Mouse (Mus musculus) inflammation-experienced regulatory T-cells, adult 6 months (primary cell): ENCODE data around the gene Mto1. TPM values are rescaled to one million over a fixed set of nuclear protein-coding genes. Genes with fewer than 3 reads are reported as not detected.
"Not testable (repeated sequence)": the region's sequence is repeated elsewhere in the genome, so short reads cannot be mapped to it uniquely, and the experiment has no call there.

Source experiments
- ATAC-seq: one replicate; pipeline ENCODE4 v1.8.0; 2017
- polyA plus RNA-seq, 3 experiments: library from polyadenylated mRNA; unstranded; fragments of 100-300 nt; shearing (Covaris generic); gene quantifications; one replicate each; pipeline ENCODE4 v1.2.1; 2017

The Mto1 gene
- polyA plus RNA-seq, 3 experiments from 2014 or later, result 12.8 to 19.9 (median 16.0) TPM

DNA sequence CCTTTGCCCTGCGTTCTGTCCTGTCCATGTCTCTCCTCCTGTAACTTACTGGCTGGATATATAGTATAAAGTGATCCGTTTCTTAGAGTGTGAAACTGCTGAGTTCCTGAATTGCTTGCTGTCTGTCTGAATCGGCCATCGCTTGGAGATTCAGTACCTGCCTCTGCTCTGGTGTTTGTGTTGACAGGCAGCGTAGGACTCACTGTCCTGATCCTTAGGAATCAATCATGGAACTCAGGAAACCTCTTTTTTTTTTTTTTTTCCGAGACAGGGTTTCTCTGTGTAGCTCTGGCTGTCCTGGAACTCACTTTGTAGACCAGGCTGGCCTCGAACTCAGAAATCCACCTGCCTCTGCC lies 58.7 kb downstream of the Mto1 start:
- no peak for ATAC-seq

GRCm38 (mm10) chr9:78508106-78508786 lies 60.2 kb downstream of the Mto1 start:
- ATAC-seq, result no peak

- ATAC-seq, result no peak
These were observed 63.7 kb downstream of the Mto1 start for GRCm38 (mm10) chr9:78511705-78512104.

DNA sequence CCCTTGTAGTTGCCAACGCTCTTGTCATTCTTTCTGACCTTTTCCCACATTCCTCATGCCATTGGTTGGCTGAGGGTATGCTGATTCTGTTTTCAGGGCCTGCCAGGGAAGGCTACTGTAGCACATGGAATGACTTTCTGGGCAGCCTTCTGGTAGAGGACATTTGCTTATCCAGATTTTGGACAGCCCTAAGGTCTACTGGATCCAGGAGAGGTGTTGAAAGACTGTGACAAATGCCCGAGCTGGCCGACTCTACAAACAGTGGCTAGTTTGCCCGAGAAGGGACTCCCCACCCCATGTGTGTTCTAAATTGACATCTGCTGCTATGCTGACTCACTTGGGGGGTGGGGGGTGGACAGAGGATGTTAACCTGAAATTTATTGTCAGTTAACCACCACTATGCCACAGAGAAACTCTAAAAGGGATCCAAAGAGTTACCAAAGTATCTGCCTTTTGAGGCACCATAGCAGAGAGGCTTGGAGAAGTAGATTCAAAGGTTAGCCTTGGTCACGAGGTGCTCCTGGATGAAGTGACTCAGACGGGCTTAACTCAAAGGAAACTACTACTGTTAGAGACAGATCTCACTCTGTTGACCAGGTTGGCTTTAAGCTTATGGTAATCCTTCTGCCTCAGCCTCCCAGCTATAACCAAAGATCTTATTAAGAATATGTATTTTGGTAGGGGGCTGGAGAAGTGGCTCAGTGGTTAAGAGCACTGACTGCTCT lies 65.9 kb downstream of the Mto1 start:
- no peak for ATAC-seq

- ATAC-seq, result no peak
These were observed 66.7 kb downstream of the Mto1 start for GRCm38 (mm10) chr9:78514681-78515080.

DNA sequence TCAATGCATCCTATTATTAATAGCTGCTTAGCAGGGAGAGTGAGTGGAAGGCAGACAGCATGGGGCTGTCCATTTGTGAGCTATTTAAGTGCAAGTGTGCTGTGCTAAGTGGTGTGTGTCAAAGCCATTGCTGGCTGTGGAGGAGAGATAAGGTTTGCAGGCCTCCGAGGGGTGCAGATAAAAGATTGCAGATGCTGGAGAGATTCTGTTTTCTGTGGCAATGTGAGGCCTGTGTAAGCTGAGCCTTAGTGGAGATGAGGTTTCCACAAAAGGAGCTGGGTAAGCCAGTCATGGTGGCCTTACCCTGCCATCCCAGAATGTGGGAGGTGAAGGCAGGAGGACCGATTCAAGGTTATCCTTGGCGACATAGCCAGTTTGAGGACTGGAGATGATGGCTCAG lies 68.1 kb downstream of the Mto1 start:
- no peak for ATAC-seq

DNA sequence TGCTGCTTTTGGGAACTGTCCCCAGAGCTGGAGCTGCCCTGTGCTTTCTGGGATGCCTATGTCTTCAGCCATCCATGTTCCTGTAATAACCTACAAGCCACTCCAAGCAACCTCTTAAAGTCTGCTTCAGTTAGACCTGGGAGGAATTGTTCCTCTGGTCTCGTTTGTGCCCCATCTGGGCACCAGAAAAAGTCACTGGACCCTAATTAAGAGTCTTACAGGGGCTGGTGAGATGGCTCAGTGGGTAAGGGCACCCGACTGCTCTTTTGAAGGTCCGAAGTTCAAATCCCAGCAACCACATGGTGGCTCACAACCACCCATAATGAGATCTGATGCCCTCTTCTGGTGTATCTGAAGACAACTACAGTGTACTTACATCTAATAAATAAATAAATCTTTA lies 69.2 kb downstream of the Mto1 start:
- not testable (repeated sequence) for ATAC-seq

GRCm38 (mm10) chr9:78520127-78520779 lies 72.2 kb downstream of the Mto1 start:
- no peak for ATAC-seq

- ATAC-seq, result peak; percentile 26
These were observed 73.0 kb downstream of the Mto1 start for GRCm38 (mm10) chr9:78520780-78521601.

DNA sequence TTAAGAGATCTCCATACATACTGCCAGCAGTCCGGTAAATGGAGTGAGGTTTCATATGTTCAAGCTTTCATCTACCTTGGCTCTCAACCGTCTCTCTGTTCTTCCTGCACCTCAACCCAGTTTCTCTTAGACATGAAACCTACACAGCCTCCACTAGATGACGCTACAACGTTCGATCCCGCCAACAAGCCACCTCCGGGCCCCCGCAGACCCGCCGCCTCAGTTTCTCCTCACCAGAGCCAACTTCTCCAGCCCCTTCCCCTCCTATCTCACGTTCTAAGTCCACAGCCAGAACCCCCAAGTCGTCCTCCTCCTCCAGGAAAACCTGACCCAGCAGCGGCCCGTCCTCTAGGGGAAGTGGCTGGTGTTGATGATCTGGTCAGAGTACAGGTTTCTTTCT lies 73.7 kb downstream of the Mto1 start:
- peak; percentile 89 for ATAC-seq

Other genes with a start within 250 kb of the Mto1 start
- not detected for gene Gsta1, start 217.6 kb upstream of the Mto1 start, polyA plus RNA-seq
- gene Gm3776, start 191.1 kb upstream of the Mto1 start, polyA plus RNA-seq, result not detected
- gene Gm10639, start 158.3 kb upstream of the Mto1 start, polyA plus RNA-seq, result not detected
- gene Omt2a, start 133.4 kb upstream of the Mto1 start, polyA plus RNA-seq, result not detected
- gene Omt2b, start 120.6 kb upstream of the Mto1 start, polyA plus RNA-seq, result not detected
- gene Gsta2, start 92.4 kb upstream of the Mto1 start, polyA plus RNA-seq, result not detected
- not detected for gene Dppa5a, start 80.0 kb upstream of the Mto1 start, polyA plus RNA-seq
- gene Ooep, start 69.5 kb upstream of the Mto1 start, polyA plus RNA-seq, result not detected
- gene Ddx43, start 52.4 kb upstream of the Mto1 start, polyA plus RNA-seq, result 1 to 10 TPM; 1.8 to 5.2 (median 3.1) TPM
- gene Cgas, start 5.0 kb upstream of the Mto1 start, polyA plus RNA-seq, result 1 to 10 TPM; 2.4 to 4.1 (median 2.5) TPM
- gene Gm17324, start 578 bp downstream of the Mto1 start, polyA plus RNA-seq, result under 1 TPM in 1 of 3 experiments, not detected in 2; 0.40 TPM
- over 10,000 TPM in 2 of 3 experiments, 1,000 to 10,000 TPM in 1; 7,660 to 11,983 (median 10,337) TPM for gene Eef1a1, start 40.9 kb downstream of the Mto1 start, polyA plus RNA-seq
- gene Slc17a5, start 139.8 kb downstream of the Mto1 start, polyA plus RNA-seq, result 10 to 100 TPM in 2 of 3 experiments, 1 to 10 TPM in 1; 8.2 to 12.0 (median 11.3) TPM
- gene Cd109, start 167.3 kb downstream of the Mto1 start, polyA plus RNA-seq, result 1 to 10 TPM in 1 of 3 experiments, under 1 TPM in 2; 0.16 to 1.3 (median 0.39) TPM